Mouse (Mus musculus): ENCODE results near the gene Zc2hc1b. TPM values are rescaled to one million over a fixed set of nuclear protein-coding genes. Genes with fewer than 3 reads are reported as not detected.

Gene Zc2hc1b
- total and polyA plus RNA-seq, 2 experiments from 2014 or later = not detected

GRCm38 (mm10) chr10:13192731-13193351 is 15.0 kb upstream of the Zc2hc1b start, which contains the start of gene Ltv1:
Gene Ltv1, minus strand, starts transcription at chr10:13193168.
- peak within 1 kb of the TSS; percentile 92 for H3K27ac ChIP-seq (ENCODE audit: low read depth)
- H3K4me2 ChIP-seq (ENCODE audit: low read depth, low read length) = peak within 1 kb of the TSS; percentile 88
- under 1% methylated on average over 43 of the region's 43 CpGs for WGBS
- DNase-seq (ENCODE audit: low spot score) (peak; percentile 95), ATAC-seq (ENCODE audit: insufficient read depth, low read depth) (peak; percentile 100)
- TF ChIP-seq EP300 (IDR thresholded peaks at IDR 0.05; ENCODE audit: low read depth) = no peak
- no peak for TF ChIP-seq CTCF (IDR thresholded peaks at IDR 0.05; ENCODE audit: low read depth)
- no peaks in the 10 kb centered on the region; the same call in 1 of the 2 replicates for H3K4me1 ChIP-seq (ENCODE audit: control insufficient read depth, insufficient read depth)
- peak within 1 kb of the TSS; percentile 100 for H3K4me3 ChIP-seq (ENCODE audit: low read depth, low read length)
- no peaks in the 10 kb centered on the region for H3K27me3 ChIP-seq (ENCODE audit: control insufficient read depth, insufficient read depth, low read length)
- H3K9ac ChIP-seq (replicated peaks; ENCODE audit: low read depth, low read length) = peak within 1 kb of the TSS; percentile 83
- H3K9me3 ChIP-seq (replicated peaks; ENCODE audit: control insufficient read depth, low read length) = no peaks in the 10 kb centered on the region
- H3K36me3 ChIP-seq (replicated peaks; ENCODE audit: control insufficient read depth, insufficient read depth, low read length) = peaks cover 21% of the 10 kb centered on the region

GRCm38 (mm10) chr10:13189881-13190280 is 12.1 kb upstream of the Zc2hc1b start:
- peaks cover 50% of the 10 kb centered on the region for H3K36me3 ChIP-seq (replicated peaks; ENCODE audit: control insufficient read depth, insufficient read depth, low read length)
- WGBS = 88% methylated on average over 5 of the region's 5 CpGs

GRCm38 (mm10) chr10:13186754-13187153 is 8.9 kb upstream of the Zc2hc1b start:
- 79% methylated on average over 3 of the region's 3 CpGs for WGBS
- H3K9me3 ChIP-seq (replicated peaks; ENCODE audit: control insufficient read depth, low read length) = no peaks in the 10 kb centered on the region
- DNase-seq (ENCODE audit: low spot score) = no peak
- TF ChIP-seq EP300 (IDR thresholded peaks at IDR 0.05; ENCODE audit: low read depth) = no peak
- TF ChIP-seq CTCF (IDR thresholded peaks at IDR 0.05; ENCODE audit: low read depth) = no peak
- no peaks in the 10 kb centered on the region for H3K4me1 ChIP-seq (ENCODE audit: control insufficient read depth, insufficient read depth)
- peaks cover 69% of the 10 kb centered on the region for H3K36me3 ChIP-seq (replicated peaks; ENCODE audit: control insufficient read depth, insufficient read depth, low read length)
- no peak overlapping the region for H3K4me2 ChIP-seq (ENCODE audit: low read depth, low read length)
- ATAC-seq (ENCODE audit: insufficient read depth, low read depth) = no peak
- H3K4me3 ChIP-seq (ENCODE audit: low read depth, low read length) = no peak overlapping the region
- no peaks in the 10 kb centered on the region for H3K27me3 ChIP-seq (ENCODE audit: control insufficient read depth, insufficient read depth, low read length)
- H3K27ac ChIP-seq (ENCODE audit: low read depth) = no peak overlapping the region
- H3K9ac ChIP-seq (replicated peaks; ENCODE audit: low read depth, low read length) = no peak overlapping the region

More at GRCm38 (mm10) chr10:13189881-13190280, 12.1 kb upstream of the Zc2hc1b start:
- no peak for ATAC-seq (ENCODE audit: insufficient read depth, low read depth)
- no peak overlapping the region for H3K4me3 ChIP-seq (ENCODE audit: low read depth, low read length)
- no peak overlapping the region for H3K4me2 ChIP-seq (ENCODE audit: low read depth, low read length)
- H3K4me1 ChIP-seq (ENCODE audit: control insufficient read depth, insufficient read depth) = no peaks in the 10 kb centered on the region; the same call in 1 of the 2 replicates
- DNase-seq (ENCODE audit: low spot score) = no peak
- TF ChIP-seq EP300 (IDR thresholded peaks at IDR 0.05; ENCODE audit: low read depth) (no peak), CTCF (IDR thresholded peaks at IDR 0.05; ENCODE audit: low read depth) (no peak)
- no peak overlapping the region for H3K9ac ChIP-seq (replicated peaks; ENCODE audit: low read depth, low read length)
- no peaks in the 10 kb centered on the region for H3K27me3 ChIP-seq (ENCODE audit: control insufficient read depth, insufficient read depth, low read length)
- H3K9me3 ChIP-seq (replicated peaks; ENCODE audit: control insufficient read depth, low read length) = no peaks in the 10 kb centered on the region
- H3K27ac ChIP-seq (ENCODE audit: low read depth) = no peak overlapping the region

GRCm38 (mm10) chr10:13184170-13184766 is 6.4 kb upstream of the Zc2hc1b start:
- TF ChIP-seq CTCF (IDR thresholded peaks at IDR 0.05; ENCODE audit: low read depth) (no peak), EP300 (IDR thresholded peaks at IDR 0.05; ENCODE audit: low read depth) (no peak)
- no peaks in the 10 kb centered on the region for H3K9me3 ChIP-seq (replicated peaks; ENCODE audit: control insufficient read depth, low read length)
- WGBS = 73% methylated on average over 4 of the region's 4 CpGs
- H3K27me3 ChIP-seq (ENCODE audit: control insufficient read depth, insufficient read depth, low read length) = no peaks in the 10 kb centered on the region
- peaks cover 78% of the 10 kb centered on the region for H3K36me3 ChIP-seq (replicated peaks; ENCODE audit: control insufficient read depth, insufficient read depth, low read length)
- H3K4me2 ChIP-seq (ENCODE audit: low read depth, low read length) = no peak overlapping the region
- H3K4me1 ChIP-seq (ENCODE audit: control insufficient read depth, insufficient read depth) = no peaks in the 10 kb centered on the region
- DNase-seq (ENCODE audit: low spot score) = no peak
- no peak overlapping the region for H3K4me3 ChIP-seq (ENCODE audit: low read depth, low read length)
- H3K27ac ChIP-seq (ENCODE audit: low read depth) = no peak overlapping the region
- no peak for ATAC-seq (ENCODE audit: insufficient read depth, low read depth)
- no peak overlapping the region for H3K9ac ChIP-seq (replicated peaks; ENCODE audit: low read depth, low read length)

- Histone ChIP-seq H3K36me3 (replicated peaks; ENCODE audit: control insufficient read depth, insufficient read depth, low read length) (peaks cover 73% of the 10 kb centered on the region), H3K4me3 (ENCODE audit: low read depth, low read length) (no peak overlapping the region), H3K4me2 (ENCODE audit: low read depth, low read length) (no peak overlapping the region), H3K27me3 (ENCODE audit: control insufficient read depth, insufficient read depth, low read length) (no peaks in the 10 kb centered on the region), H3K27ac (ENCODE audit: low read depth) (no peak overlapping the region), H3K4me1 (ENCODE audit: control insufficient read depth, insufficient read depth) (no peaks in the 10 kb centered on the region), H3K9me3 (replicated peaks; ENCODE audit: control insufficient read depth, low read length) (no peaks in the 10 kb centered on the region), H3K9ac (replicated peaks; ENCODE audit: low read depth, low read length) (no peak overlapping the region)
- 51% methylated on average over 7 of the region's 7 CpGs for WGBS
- no peak for TF ChIP-seq CTCF (IDR thresholded peaks at IDR 0.05; ENCODE audit: low read depth)
- no peak for TF ChIP-seq EP300 (IDR thresholded peaks at IDR 0.05; ENCODE audit: low read depth)
- no peak for DNase-seq (ENCODE audit: low spot score)
- no peak for ATAC-seq (ENCODE audit: insufficient read depth, low read depth)
Observed at GRCm38 (mm10) chr10:13180211-13180610, 2.4 kb upstream of the Zc2hc1b start.
